Mouse (Mus musculus) kidney, adult 2 months (tissue): ENCODE data around the gene Olfr56.
"Not testable (repeated sequence)": the region's sequence is repeated elsewhere in the genome, so short reads cannot be mapped to it uniquely, and the experiment has no call there.

ENCODE experiments used
- CTCF ChIP-seq: fragments of 200-500 bp; conservative IDR thresholded peaks from 2 replicates; pipeline ENCODE4 v1.5.1; 2011; ENCODE audit warnings: low read depth, mild to moderate bottlenecking, control low read depth, low read length, moderate library complexity, mixed read lengths; ENCODE audit not compliant: insufficient read depth, insufficient read length
- POLR2A ChIP-seq: fragments of 200-500 bp; IDR thresholded peaks from one replicate; pipeline ENCODE4 v1.6.1; 2011; ENCODE audit warnings: low read depth, low read length, control low read depth

DNA sequence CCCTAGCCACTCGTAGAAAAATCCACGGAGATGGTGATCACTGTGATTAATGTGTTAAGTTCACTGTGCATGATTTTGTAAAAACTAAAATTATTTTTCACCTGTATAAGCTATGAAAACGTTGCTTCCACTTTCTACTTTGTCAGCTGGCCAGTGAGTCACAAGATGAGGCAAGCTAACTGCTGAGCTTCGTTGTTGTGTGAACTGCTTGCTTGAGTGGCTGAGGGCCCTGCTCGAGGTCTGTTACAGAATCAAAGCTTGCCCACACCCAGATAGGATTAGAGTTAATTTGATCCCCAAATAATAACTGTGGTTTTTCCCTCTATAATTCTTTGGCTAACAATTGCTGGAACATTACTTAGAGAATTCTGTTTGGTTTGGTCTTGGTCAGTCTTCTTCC is 1.4 kb downstream of the Olfr56 start:
- TF ChIP-seq POLR2A, CTCF: not testable (repeated sequence)
